Mouse (Mus musculus): ENCODE results near the gene Ankrd52. TPM values are rescaled to one million over a fixed set of nuclear protein-coding genes. Genes with fewer than 3 reads are reported as not detected.

Gene Ankrd52
- total and polyA plus RNA-seq, 3 experiments, result 4.3 to 51.0 (median 15.3) TPM

DNA sequence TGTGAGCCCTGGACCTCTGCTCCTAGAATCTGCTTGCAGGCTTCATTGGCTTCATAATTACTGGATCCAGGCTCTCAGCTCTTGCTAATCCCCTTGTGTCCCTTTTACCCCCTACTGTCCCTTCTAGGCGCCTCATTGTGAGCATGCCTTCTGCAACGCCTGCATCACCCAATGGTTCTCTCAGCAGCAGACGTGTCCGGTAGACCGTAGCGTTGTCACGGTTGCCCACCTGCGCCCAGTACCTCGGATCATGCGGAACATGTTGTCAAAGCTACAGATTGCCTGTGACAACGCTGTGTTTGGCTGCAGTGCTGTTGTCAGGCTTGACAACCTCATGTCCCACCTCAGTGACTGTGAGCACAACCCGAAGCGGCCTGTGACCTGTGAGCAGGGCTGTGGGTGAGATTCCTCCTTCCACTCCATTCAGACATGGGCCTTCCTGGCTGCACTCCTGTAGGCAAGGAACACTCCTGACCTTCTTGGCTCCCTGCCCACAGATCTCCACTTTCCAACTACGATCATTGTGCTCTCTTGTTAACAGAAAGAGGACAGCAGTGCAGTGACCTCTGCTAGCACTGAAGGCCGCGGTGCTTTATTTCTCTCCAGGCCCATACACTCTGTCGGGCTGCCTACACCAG, 58.4 kb downstream of the Ankrd52 start:
- Histone ChIP-seq H3K4me3 (replicated peaks in 1 of 3; ENCODE audit: low read depth in 2 of 3, low read length in 2 of 3, poor library complexity in 1 of 3) (no peak overlapping the region), H3K79me2 (replicated peaks; ENCODE audit: control insufficient read depth, extremely low read depth, insufficient read depth, poor library complexity, severe bottlenecking) (no peaks in the 10 kb centered on the region), H3K4me1 (ENCODE audit: control insufficient read depth in 1 of 2, insufficient read depth in 2 of 2) (peaks cover 5 to 38% of the 10 kb centered on the region in 2 experiments), H3K27me3 (replicated peaks) (no peaks in the 10 kb centered on the region), H3K4me2 (ENCODE audit: insufficient read depth, low read depth, poor library complexity, severe bottlenecking) (no peak overlapping the region), H3K27ac (ENCODE audit: insufficient read depth, low read depth) (no peak overlapping the region), H3K9ac (ENCODE audit: insufficient read depth, low read depth) (no peak overlapping the region), H3K9me3 (replicated peaks; ENCODE audit: low read length) (no peaks in the 10 kb centered on the region), H3K36me3 (replicated peaks in 1 of 2; ENCODE audit: control insufficient read depth in 1 of 2, insufficient read depth in 1 of 2, low read length in 1 of 2) (peaks cover 56 to 85% of the 10 kb centered on the region in 2 experiments)
- in situ Hi-C loops (cut with MboI; ENCODE audit: low pct_ligation_motif_present, low pct_unique_long_range_greater_than_20kb, low sequenced_read_pairs) (no loop called here), dilution Hi-C loops (cut with MboI; ENCODE audit: extremely low pct_ligation_motif_present, extremely low pct_unique_long_range_greater_than_20kb, low sequenced_read_pairs) (no loop called here)
- DNase-seq (ENCODE audit: extremely low read depth), result no peak
- no peak for TF ChIP-seq SMC3 (IDR thresholded peaks at IDR 0.05; ENCODE audit: low read depth, low read length)
- no peak for TF ChIP-seq RAD21 (IDR thresholded peaks at IDR 0.05; ENCODE audit: low read depth, low read length)
- TF ChIP-seq ZKSCAN1 (IDR thresholded peaks at IDR 0.05; ENCODE audit: borderline replicate concordance, low read depth, low read length), result no peak
- no peak for TF ChIP-seq CHD1 (IDR thresholded peaks at IDR 0.05; ENCODE audit: low read depth, low read length)
- TF ChIP-seq MEF2A (IDR thresholded peaks at IDR 0.05; ENCODE audit: borderline replicate concordance, low read depth, low read length), result no peak
- no peak for TF ChIP-seq CHD2 (IDR thresholded peaks at IDR 0.05; ENCODE audit: low read length)
- no peak for TF ChIP-seq MXI1 (IDR thresholded peaks at IDR 0.05; ENCODE audit: low read depth, low read length)

DNA sequence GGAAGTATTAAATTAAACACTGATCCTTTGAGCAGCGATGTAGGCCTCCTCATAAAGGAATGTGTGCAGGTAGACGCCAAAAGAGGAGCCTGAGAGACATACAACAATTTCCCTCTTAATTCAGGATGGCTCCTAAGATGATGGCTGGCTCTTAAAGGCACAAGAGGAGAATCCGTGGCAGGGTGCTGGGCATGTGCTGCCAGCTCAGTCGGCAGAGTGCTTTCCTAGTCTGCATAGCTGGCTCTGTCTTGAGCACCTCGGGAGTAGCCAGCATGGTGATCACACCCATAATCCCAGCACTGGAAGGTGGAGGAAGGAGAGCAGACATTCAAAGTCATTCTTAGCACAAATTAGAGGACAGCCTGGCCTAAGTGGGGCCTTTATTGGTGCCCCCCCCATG, 59.0 kb downstream of the Ankrd52 start:
- H3K27me3 ChIP-seq (replicated peaks), result no peaks in the 10 kb centered on the region
- no peak overlapping the region for H3K4me2 ChIP-seq (ENCODE audit: insufficient read depth, low read depth, poor library complexity, severe bottlenecking)
- H3K9ac ChIP-seq (ENCODE audit: insufficient read depth, low read depth), result no peak overlapping the region
- peaks cover 54 to 85% of the 10 kb centered on the region in 2 experiments for H3K36me3 ChIP-seq (replicated peaks in 1 of 2; ENCODE audit: control insufficient read depth in 1 of 2, insufficient read depth in 1 of 2, low read length in 1 of 2)
- in situ Hi-C loops (cut with MboI; ENCODE audit: low pct_ligation_motif_present, low pct_unique_long_range_greater_than_20kb, low sequenced_read_pairs) (no loop called here), dilution Hi-C loops (cut with MboI; ENCODE audit: extremely low pct_ligation_motif_present, extremely low pct_unique_long_range_greater_than_20kb, low sequenced_read_pairs) (no loop called here)
- DNase-seq (ENCODE audit: extremely low read depth), result no peak
- H3K79me2 ChIP-seq (replicated peaks; ENCODE audit: control insufficient read depth, extremely low read depth, insufficient read depth, poor library complexity, severe bottlenecking), result no peaks in the 10 kb centered on the region
- no peaks in the 10 kb centered on the region for H3K9me3 ChIP-seq (replicated peaks; ENCODE audit: low read length)
- peaks cover 5 to 38% of the 10 kb centered on the region in 2 experiments for H3K4me1 ChIP-seq (ENCODE audit: control insufficient read depth in 1 of 2, insufficient read depth in 2 of 2)
- no peak overlapping the region for H3K27ac ChIP-seq (ENCODE audit: insufficient read depth, low read depth)
- no peak overlapping the region for H3K4me3 ChIP-seq (replicated peaks in 1 of 3; ENCODE audit: low read depth in 2 of 3, low read length in 2 of 3, poor library complexity in 1 of 3)
- no peak for TF ChIP-seq SMC3 (IDR thresholded peaks at IDR 0.05; ENCODE audit: low read depth, low read length)
- TF ChIP-seq MYC (IDR thresholded peaks at IDR 0.05; ENCODE audit: low read depth, low read length), result no peak
- no peak for TF ChIP-seq MXI1 (IDR thresholded peaks at IDR 0.05; ENCODE audit: low read depth, low read length)
- TF ChIP-seq JUND (conservative IDR thresholded peaks at IDR 0.05; ENCODE audit: low read depth, low read length), result no peak
- no peak for TF ChIP-seq MAFK (IDR thresholded peaks at IDR 0.05; ENCODE audit: insufficient replicate concordance, low read length)

DNA sequence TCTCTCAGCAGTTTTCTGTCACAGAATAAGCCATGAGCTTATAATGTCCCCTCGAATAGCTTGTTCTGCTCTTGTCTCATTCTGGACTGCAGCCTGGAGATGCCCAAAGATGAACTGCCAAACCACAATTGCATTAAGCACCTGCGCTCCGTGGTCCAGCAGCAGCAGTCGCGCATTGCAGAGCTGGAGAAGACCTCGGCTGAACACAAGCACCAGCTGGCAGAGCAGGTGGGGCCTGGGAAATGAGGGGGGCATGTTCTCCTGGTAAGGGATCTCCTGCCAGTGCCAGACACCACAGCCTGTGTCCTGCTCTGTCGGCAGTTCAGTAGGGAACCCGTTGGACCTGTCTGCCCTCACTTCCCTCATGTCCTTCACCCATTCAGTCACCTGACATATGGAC, 59.5 kb downstream of the Ankrd52 start:
- Histone ChIP-seq H3K36me3 (replicated peaks in 1 of 2; ENCODE audit: control insufficient read depth in 1 of 2, insufficient read depth in 1 of 2, low read length in 1 of 2) (peaks cover 54 to 86% of the 10 kb centered on the region in 2 experiments), H3K9ac (ENCODE audit: insufficient read depth, low read depth) (no peak overlapping the region), H3K27ac (ENCODE audit: insufficient read depth, low read depth) (no peak overlapping the region), H3K4me1 (ENCODE audit: control insufficient read depth in 1 of 2, insufficient read depth in 2 of 2) (peaks cover 5 to 38% of the 10 kb centered on the region in 2 experiments), H3K9me3 (replicated peaks; ENCODE audit: low read length) (no peaks in the 10 kb centered on the region), H3K4me2 (ENCODE audit: insufficient read depth, low read depth, poor library complexity, severe bottlenecking) (no peak overlapping the region), H3K4me3 (replicated peaks in 1 of 3; ENCODE audit: low read depth in 2 of 3, low read length in 2 of 3, poor library complexity in 1 of 3) (no peak overlapping the region), H3K27me3 (replicated peaks) (no peaks in the 10 kb centered on the region), H3K79me2 (replicated peaks; ENCODE audit: control insufficient read depth, extremely low read depth, insufficient read depth, poor library complexity, severe bottlenecking) (no peaks in the 10 kb centered on the region)
- in situ Hi-C loops (cut with MboI; ENCODE audit: low pct_ligation_motif_present, low pct_unique_long_range_greater_than_20kb, low sequenced_read_pairs) (no loop called here), dilution Hi-C loops (cut with MboI; ENCODE audit: extremely low pct_ligation_motif_present, extremely low pct_unique_long_range_greater_than_20kb, low sequenced_read_pairs) (no loop called here)
- TF ChIP-seq IRF4 (IDR thresholded peaks at IDR 0.05; ENCODE audit: low read depth, low read length) (no peak), SMC3 (IDR thresholded peaks at IDR 0.05; ENCODE audit: low read depth, low read length) (no peak), E2F4 (IDR thresholded peaks at IDR 0.05; ENCODE audit: insufficient replicate concordance, low read depth, low read length) (no peak), RCOR1 (conservative IDR thresholded peaks at IDR 0.05; ENCODE audit: low read depth, low read length) (no peak), ZNF384 (IDR thresholded peaks at IDR 0.05; ENCODE audit: low read depth, low read length) (no peak)
- DNase-seq (ENCODE audit: extremely low read depth), result no peak
